ENCODE assay signal across 8 mouse cellular contexts in genomic region chr11:114676896-114677530, GRCm38 (mm10). TPM values are rescaled to one million over a fixed set of nuclear protein-coding genes. Genes with fewer than 3 reads are reported as not detected.
A peak's percentile ranks its signal among the peaks of the same experiment; 100 is the strongest.
DNase-seq lines count a peak whose midpoint lies in the region; ATAC-seq lines count a peak whose summit lies in the region.

No protein-coding gene starts in this region.

- ATAC-seq in kidney, embryonic 14.5 days (ENCODE audit: low FRiP score, low TSS enrichment) = no peak
- ATAC-seq in embryonic facial prominence, embryonic 11.5 days (replicated peaks; ENCODE audit: insufficient number of reproducible peaks, low FRiP score, low TSS enrichment, low read depth) = no peak
- no peak for ATAC-seq in hindbrain, embryonic 11.5 days (ENCODE audit: low FRiP score)
- ATAC-seq in midbrain, embryonic 12.5 days (ENCODE audit: low FRiP score, low read depth) = no peak

- peaks cover 30% of the 10 kb centered on the region for H3K4me1 ChIP-seq in kidney, embryonic 14.5 days (ENCODE audit: control insufficient read depth, insufficient read depth, low read length)
- no peaks in the 10 kb centered on the region for H3K4me1 ChIP-seq in embryonic facial prominence, embryonic 11.5 days (ENCODE audit: control insufficient read depth, insufficient read depth, low read length)
- 0 out of 2 replicates have a peak, but pooled peaks cover 2% of the 10 kb centered on the region for H3K4me1 ChIP-seq in hindbrain, embryonic 11.5 days (replicated peaks; ENCODE audit: control insufficient read depth, insufficient read depth, low read length)
- H3K4me1 ChIP-seq in midbrain, embryonic 12.5 days = peaks cover 36% of the 10 kb centered on the region

- no peak for DNase-seq in kidney, adult 18-20 months
- DNase-seq in embryonic facial prominence, embryonic 11.5 days (ENCODE audit: low spot score) = no peak
- DNase-seq in hindbrain, embryonic 11.5 days (ENCODE audit: low spot score) = no peak
- DNase-seq in yolk sac, embryonic 10.5 days (ENCODE audit: low spot score) = no peak
- DNase-seq in adrenal gland, adult 8-10 months = no peak
- no peak for DNase-seq in left cerebral cortex, adult 9 months (ENCODE audit: low spot score in 2 of 2)

- H3K4me3 ChIP-seq in kidney, embryonic 14.5 days (ENCODE audit: low read length) = peak overlapping the region; percentile 52; the same call in 1 of the 2 replicates
- peak overlapping the region; percentile 52 for H3K4me3 ChIP-seq in embryonic facial prominence, embryonic 11.5 days (ENCODE audit: low read depth, low read length)
- peak overlapping the region; percentile 52 for H3K4me3 ChIP-seq in hindbrain, embryonic 11.5 days (ENCODE audit: low read depth, low read length)
- H3K4me3 ChIP-seq in midbrain, embryonic 12.5 days = peak overlapping the region; percentile 54; the same call in 1 of the 2 replicates

- 38% methylated on average over 9 of the region's 9 CpGs for WGBS in kidney, embryonic 14.5 days
- 31% methylated on average over 9 of the region's 9 CpGs for WGBS in embryonic facial prominence, embryonic 11.5 days
- WGBS in hindbrain, embryonic 11.5 days = 48% methylated on average over 9 of the region's 9 CpGs
- 51% methylated on average over 9 of the region's 9 CpGs for WGBS in midbrain, embryonic 12.5 days

- peaks cover 22% of the 10 kb centered on the region for H3K36me3 ChIP-seq in kidney, embryonic 14.5 days (ENCODE audit: control insufficient read depth, insufficient read depth, low read length)
- 0 out of 2 replicates have a peak, but pooled peaks cover 4% of the 10 kb centered on the region for H3K36me3 ChIP-seq in embryonic facial prominence, embryonic 11.5 days (replicated peaks; ENCODE audit: control insufficient read depth, insufficient read depth, low read depth, low read length)
- peaks cover 10% of the 10 kb centered on the region; the same call in 1 of the 2 replicates for H3K36me3 ChIP-seq in hindbrain, embryonic 11.5 days (ENCODE audit: control insufficient read depth, insufficient read depth, low read length)
- peaks cover 22% of the 10 kb centered on the region for H3K36me3 ChIP-seq in midbrain, embryonic 12.5 days

- no peaks in the 10 kb centered on the region for H3K27me3 ChIP-seq in kidney, embryonic 14.5 days (ENCODE audit: control insufficient read depth, insufficient read depth, low read length)
- no peaks in the 10 kb centered on the region for H3K27me3 ChIP-seq in embryonic facial prominence, embryonic 11.5 days (ENCODE audit: control insufficient read depth, insufficient read depth, low read length)
- H3K27me3 ChIP-seq in hindbrain, embryonic 11.5 days (ENCODE audit: control insufficient read depth, insufficient read depth, low read length) = no peaks in the 10 kb centered on the region
- peaks cover 27% of the 10 kb centered on the region for H3K27me3 ChIP-seq in midbrain, embryonic 12.5 days

- H3K9ac ChIP-seq in kidney, embryonic 14.5 days (ENCODE audit: low read depth, low read length) = peak overlapping the region; percentile 65; the same call in 1 of the 2 replicates
- peak overlapping the region; percentile 58 for H3K9ac ChIP-seq in embryonic facial prominence, embryonic 11.5 days (replicated peaks; ENCODE audit: low read length)
- H3K9ac ChIP-seq in hindbrain, embryonic 11.5 days (ENCODE audit: low read depth, low read length) = peak overlapping the region; percentile 51; the same call in 1 of the 2 replicates
- peak overlapping the region; percentile 63; the same call in 1 of the 2 replicates for H3K9ac ChIP-seq in midbrain, embryonic 12.5 days (replicated peaks)

- no peaks in the 10 kb centered on the region for H3K9me3 ChIP-seq in kidney, embryonic 14.5 days (ENCODE audit: control insufficient read depth, low read length)
- H3K9me3 ChIP-seq in embryonic facial prominence, embryonic 11.5 days (replicated peaks; ENCODE audit: control insufficient read depth, low read length) = no peaks in the 10 kb centered on the region
- no peaks in the 10 kb centered on the region for H3K9me3 ChIP-seq in hindbrain, embryonic 11.5 days (ENCODE audit: control insufficient read depth, low read length)
- H3K9me3 ChIP-seq in midbrain, embryonic 12.5 days = no peaks in the 10 kb centered on the region

- peak overlapping the region; percentile 93 for H3K4me2 ChIP-seq in kidney, embryonic 14.5 days (replicated peaks; ENCODE audit: low read depth, low read length)
- H3K4me2 ChIP-seq in embryonic facial prominence, embryonic 11.5 days (ENCODE audit: low read depth, low read length) = peak overlapping the region; percentile 87
- peak overlapping the region; percentile 77 for H3K4me2 ChIP-seq in hindbrain, embryonic 11.5 days (replicated peaks; ENCODE audit: low read depth, low read length)
- peak overlapping the region; percentile 71 for H3K4me2 ChIP-seq in midbrain, embryonic 12.5 days (replicated peaks)

- no peak overlapping the region for H3K27ac ChIP-seq in kidney, embryonic 14.5 days (ENCODE audit: low read depth, low read length)
- no peak overlapping the region for H3K27ac ChIP-seq in embryonic facial prominence, embryonic 11.5 days (replicated peaks; ENCODE audit: low read depth, low read length)
- H3K27ac ChIP-seq in hindbrain, embryonic 11.5 days (ENCODE audit: low read depth, low read length) = no peak overlapping the region
- H3K27ac ChIP-seq in midbrain, embryonic 12.5 days (replicated peaks) = no peak overlapping the region

RNA-seq across cellular contexts. Expression of gene Ttyh2, which starts 1.8 kb away (rescaled TPM):
- 9.1 and 10.4 TPM in 2 replicates for polyA plus RNA-seq in kidney, embryonic 14.5 days (2014; fragmentation: Nextera tagmentation; extraction: Ambion mirVana)
- polyA plus RNA-seq in embryonic facial prominence, embryonic 11.5 days (2014; fragmentation: Nextera tagmentation; extraction: Ambion mirVana) = 15.5 and 16.4 TPM in 2 replicates
- 15.3 and 16.0 TPM in 2 replicates for polyA plus RNA-seq in hindbrain, embryonic 11.5 days (2014; fragmentation: Nextera tagmentation; extraction: Ambion mirVana)
- polyA plus RNA-seq in midbrain, embryonic 12.5 days (2016; fragmentation: Nextera tagmentation; extraction: Ambion mirVana) = 12.3 and 15.1 TPM in 2 replicates
- total RNA-seq in adrenal gland, adult 8-10 months (2022) = 100 to 1,000 TPM in 2 of 4 experiments, 10 to 100 TPM in 2; 75.1 to 107 (median 88.6) TPM

RNA-seq across cellular contexts. Expression of gene Rpl38, which starts 8.7 kb away (rescaled TPM):
- polyA plus RNA-seq in kidney, embryonic 14.5 days (2014; fragmentation: Nextera tagmentation; extraction: Ambion mirVana) = 1,061 and 1,397 TPM in 2 replicates
- polyA plus RNA-seq in embryonic facial prominence, embryonic 11.5 days (2014; fragmentation: Nextera tagmentation; extraction: Ambion mirVana) = 888 and 938 TPM in 2 replicates
- polyA plus RNA-seq in hindbrain, embryonic 11.5 days (2014; fragmentation: Nextera tagmentation; extraction: Ambion mirVana) = 833 and 865 TPM in 2 replicates
- 839 and 864 TPM in 2 replicates for polyA plus RNA-seq in midbrain, embryonic 12.5 days (2016; fragmentation: Nextera tagmentation; extraction: Ambion mirVana)
- total RNA-seq in adrenal gland, adult 8-10 months (2022) = 1,000 to 10,000 TPM; 1,051 to 1,434 (median 1,137) TPM

RNA-seq across cellular contexts. Expression of gene Dnaic2, which starts 50.2 kb away (rescaled TPM):
- 0.28 and 0.36 TPM in 2 replicates for polyA plus RNA-seq in kidney, embryonic 14.5 days (2014; fragmentation: Nextera tagmentation; extraction: Ambion mirVana)
- polyA plus RNA-seq in embryonic facial prominence, embryonic 11.5 days (2014; fragmentation: Nextera tagmentation; extraction: Ambion mirVana) = 1.4 and 1.6 TPM in 2 replicates
- polyA plus RNA-seq in hindbrain, embryonic 11.5 days (2014; fragmentation: Nextera tagmentation; extraction: Ambion mirVana) = 4.6 and 4.8 TPM in 2 replicates
- polyA plus RNA-seq in midbrain, embryonic 12.5 days (2016; fragmentation: Nextera tagmentation; extraction: Ambion mirVana) = 1.3 and 2.4 TPM in 2 replicates
- under 1 TPM; 0.38 to 0.51 (median 0.42) TPM for total RNA-seq in adrenal gland, adult 8-10 months (2022)
